Mouse (Mus musculus): Measurements from ENCODE around the gene Prpf4.

Gene Prpf4

GRCm38 (mm10) chr4:62389592-62390512 lies 18.7 kb upstream of the Prpf4 start:
- peak; percentile 34 for DNase-seq (ENCODE audit: low spot score)

- no peak for DNase-seq (ENCODE audit: low spot score)
Measured at GRCm38 (mm10) chr4:62391892-62392291, 16.7 kb upstream of the Prpf4 start.

GRCm38 (mm10) chr4:62393459-62393858 lies 15.1 kb upstream of the Prpf4 start:
- DNase-seq (ENCODE audit: low spot score) = peak; percentile 35

- DNase-seq (ENCODE audit: low spot score) = peak; percentile 70
Measured at GRCm38 (mm10) chr4:62395806-62396205, 12.8 kb upstream of the Prpf4 start.

- DNase-seq (ENCODE audit: low spot score) = peak; percentile 43
Measured at GRCm38 (mm10) chr4:62397616-62398365, 10.8 kb upstream of the Prpf4 start.

- DNase-seq (ENCODE audit: low spot score) = peak; percentile 75
Measured at GRCm38 (mm10) chr4:62398956-62399355, 9.6 kb upstream of the Prpf4 start.

GRCm38 (mm10) chr4:62406133-62406532 lies 2.5 kb upstream of the Prpf4 start:
- DNase-seq (ENCODE audit: low spot score) = no peak

GRCm38 (mm10) chr4:62407730-62408582 lies 641 bp upstream of the Prpf4 start:
- peak; percentile 72 for DNase-seq (ENCODE audit: low spot score)

- no peak for DNase-seq (ENCODE audit: low spot score)
Measured at GRCm38 (mm10) chr4:62409615-62410014, 1.0 kb downstream of the Prpf4 start.

GRCm38 (mm10) chr4:62410325-62410724 lies 1.7 kb downstream of the Prpf4 start:
- no peak for DNase-seq (ENCODE audit: low spot score)

GRCm38 (mm10) chr4:62411606-62412005 lies 3.0 kb downstream of the Prpf4 start:
- no peak for DNase-seq (ENCODE audit: low spot score)

GRCm38 (mm10) chr4:62418448-62418847 lies 9.9 kb downstream of the Prpf4 start:
- DNase-seq (ENCODE audit: low spot score) = no peak

- no peak for DNase-seq (ENCODE audit: low spot score)
Measured at GRCm38 (mm10) chr4:62419091-62419490, 10.5 kb downstream of the Prpf4 start.

GRCm38 (mm10) chr4:62425891-62426290 lies 17.3 kb downstream of the Prpf4 start:
- no peak for DNase-seq (ENCODE audit: low spot score)

GRCm38 (mm10) chr4:62427978-62428758 lies 19.6 kb downstream of the Prpf4 start:
- no peak for DNase-seq (ENCODE audit: low spot score)

GRCm38 (mm10) chr4:62429616-62430015 lies 21.0 kb downstream of the Prpf4 start:
- no peak for DNase-seq (ENCODE audit: low spot score)

- no peak for DNase-seq (ENCODE audit: low spot score)
Measured at GRCm38 (mm10) chr4:62430678-62431077, 22.1 kb downstream of the Prpf4 start.

GRCm38 (mm10) chr4:62431522-62431921 lies 22.9 kb downstream of the Prpf4 start:
- DNase-seq (ENCODE audit: low spot score) = no peak

- no peak for DNase-seq (ENCODE audit: low spot score)
Measured at GRCm38 (mm10) chr4:62433939-62434870, 25.6 kb downstream of the Prpf4 start.

GRCm38 (mm10) chr4:62435081-62435480 lies 26.5 kb downstream of the Prpf4 start, which contains the start of gene Rnf183:
Rnf183 (minus strand) TSS chr4:62435252.
- no peak for DNase-seq (ENCODE audit: low spot score)
